Mouse (Mus musculus): ENCODE results near the gene Rec8.

DNA sequence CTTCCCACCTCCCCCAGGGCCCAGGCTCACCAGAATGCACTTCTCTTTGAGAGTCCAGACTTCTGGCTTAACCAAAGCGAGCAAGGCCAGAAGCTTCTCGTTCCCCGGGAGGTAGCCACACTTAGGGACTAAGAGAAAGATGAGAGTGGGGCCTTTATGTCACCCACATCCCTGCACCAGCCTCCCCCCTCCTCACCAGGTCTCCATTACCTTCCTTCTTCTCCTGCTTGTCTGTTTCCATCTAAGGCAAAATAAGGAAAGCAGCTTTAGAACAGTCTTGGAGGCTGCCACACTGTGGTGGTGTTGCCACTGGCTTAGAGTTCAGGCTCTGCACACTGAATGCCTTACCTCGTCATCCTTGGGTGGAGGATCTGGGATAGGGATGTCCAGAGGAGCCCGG is 28.6 kb upstream of the Rec8 start:
- TF ChIP-seq CTCF (conservative IDR thresholded peaks at IDR 0.05 in 1 of 2, IDR thresholded peaks at IDR 0.05 in 1 of 2; ENCODE audit: low read depth in 2 of 2, low read length in 2 of 2) (no peak), CHD1 (IDR thresholded peaks at IDR 0.05; ENCODE audit: low read depth, low read length) (no peak), USF2 (conservative IDR thresholded peaks at IDR 0.05; ENCODE audit: low read depth, low read length) (no peak), POLR2A (IDR thresholded peaks at IDR 0.05; ENCODE audit: low read depth, low read length) (no peak), CHD2 (IDR thresholded peaks at IDR 0.05; ENCODE audit: low read length) (no peak), TBP (conservative IDR thresholded peaks at IDR 0.05; ENCODE audit: low read depth, low read length) (no peak), GABPA (IDR thresholded peaks at IDR 0.05; ENCODE audit: insufficient replicate concordance, low read depth, low read length) (no peak), EP300 (IDR thresholded peaks at IDR 0.05; ENCODE audit: low read length) (no peak), MAX (IDR thresholded peaks at IDR 0.05; ENCODE audit: low read length) (no peak), MYC (IDR thresholded peaks at IDR 0.05; ENCODE audit: low read depth, low read length) (no peak), ZKSCAN1 (IDR thresholded peaks at IDR 0.05; ENCODE audit: borderline replicate concordance, low read depth, low read length) (no peak), ETS1 (conservative IDR thresholded peaks at IDR 0.05; ENCODE audit: low read depth, low read length) (no peak), ZMIZ1 (IDR thresholded peaks at IDR 0.05; ENCODE audit: low read depth, low read length) (no peak)

All from CH12.LX (cell line).